Mouse (Mus musculus) frontal cortex, adult (tissue): ENCODE results near the gene Aqp5.

ENCODE experiments used
- ATAC-seq: cut with Nextera tagmentation; 2 replicates; pipeline ENCODE4 v1.9.2; 2017; ENCODE audit warnings: mild to moderate bottlenecking, moderate library complexity, mixed read lengths; ENCODE audit not compliant: low TSS enrichment

Gene Aqp5

GRCm38 (mm10) chr15:99590429-99591084 is at the start of gene Aqp5:
Gene Aqp5, plus strand, starts transcription at chr15:99590782.
- no peak for ATAC-seq

DNA sequence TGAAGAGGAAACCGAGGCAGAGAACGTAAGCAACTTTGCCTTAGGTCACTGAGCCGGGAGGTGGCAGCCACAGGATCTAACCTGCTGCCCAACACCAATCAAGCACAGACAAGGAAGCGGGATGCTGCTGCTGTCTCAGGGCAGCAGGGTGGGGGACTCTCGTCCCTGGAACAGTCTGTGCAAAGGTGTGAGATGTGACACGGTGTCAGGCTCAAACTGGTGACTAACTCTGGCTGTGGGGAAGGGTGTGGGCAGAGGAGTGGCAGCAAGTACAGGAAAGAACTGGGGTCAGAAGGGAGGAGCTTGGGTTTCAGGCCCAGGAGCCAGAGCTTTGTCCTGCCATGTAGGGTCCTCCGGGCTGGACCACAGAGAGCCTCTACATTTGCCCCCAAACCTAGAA is 46.5 kb upstream of the Aqp5 start:
- ATAC-seq, result no peak

- no peak for ATAC-seq
These were observed 44.0 kb upstream of the Aqp5 start for GRCm38 (mm10) chr15:99546596-99546995.

- ATAC-seq, result no peak
These were observed 42.9 kb upstream of the Aqp5 start for GRCm38 (mm10) chr15:99547732-99548131.

DNA sequence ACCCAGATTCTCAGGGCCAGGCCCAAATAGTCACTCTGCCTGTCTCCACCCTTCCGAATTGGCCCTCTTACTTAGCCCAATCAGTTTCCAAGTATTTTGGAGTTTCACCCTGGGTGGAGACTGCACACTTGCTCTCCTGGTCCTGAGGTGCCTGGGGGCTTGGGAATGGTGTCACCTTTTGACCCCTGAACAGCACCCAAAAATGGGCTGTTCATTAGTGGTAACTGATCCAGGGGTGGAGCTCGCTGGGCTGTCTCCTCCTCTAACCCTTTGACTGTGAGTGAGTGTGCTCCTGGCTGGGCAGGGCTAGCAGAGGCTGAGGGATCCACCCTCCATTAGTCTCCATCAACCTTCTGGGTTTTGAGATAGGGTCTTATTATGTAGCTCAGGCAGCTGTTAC is 40.7 kb upstream of the Aqp5 start:
- no peak for ATAC-seq

- ATAC-seq, result no peak
These were observed 36.8 kb upstream of the Aqp5 start for GRCm38 (mm10) chr15:99553767-99554166.

DNA sequence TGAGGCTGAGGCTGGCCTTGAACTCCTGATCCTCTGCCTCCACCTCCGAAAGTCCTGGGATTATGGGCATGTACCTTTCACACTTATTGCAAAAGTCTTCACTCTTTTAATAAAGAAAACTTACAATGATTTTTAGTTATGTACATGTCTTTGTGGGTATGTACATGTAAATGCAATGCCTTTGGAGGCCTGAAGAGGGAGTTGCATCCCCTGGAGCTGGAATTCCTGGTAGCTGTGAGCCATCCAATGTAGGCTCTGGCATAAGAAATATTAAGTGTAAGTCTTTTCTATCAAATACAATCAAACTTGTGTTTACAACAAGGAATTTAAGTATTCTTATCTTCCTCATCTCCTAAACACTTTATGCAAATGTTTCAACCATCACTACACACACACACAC is 31.6 kb upstream of the Aqp5 start:
- no peak for ATAC-seq

DNA sequence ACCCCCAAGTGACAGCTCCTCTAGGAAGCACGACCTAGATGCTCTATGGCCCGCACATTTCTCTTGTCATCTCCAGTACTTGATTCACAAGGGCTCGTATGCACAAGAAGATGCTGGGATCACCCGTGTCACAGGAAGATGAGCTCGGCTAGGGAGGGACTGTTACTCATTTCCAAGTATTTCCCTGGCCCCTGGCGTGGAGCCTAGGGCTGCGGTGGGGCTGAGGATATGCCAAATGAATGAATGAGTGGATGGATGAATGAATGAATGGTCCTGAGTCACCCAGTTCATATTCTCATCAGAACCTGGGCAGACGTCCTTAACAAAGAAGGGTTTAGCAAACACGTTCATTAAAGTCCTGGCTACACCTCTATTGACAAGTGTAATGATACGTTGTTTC is 30.3 kb upstream of the Aqp5 start:
- no peak for ATAC-seq

- no peak for ATAC-seq
These were observed 23.2 kb upstream of the Aqp5 start for GRCm38 (mm10) chr15:99567371-99567770.

- ATAC-seq, result no peak
These were observed 21.9 kb upstream of the Aqp5 start for GRCm38 (mm10) chr15:99568682-99569081.

DNA sequence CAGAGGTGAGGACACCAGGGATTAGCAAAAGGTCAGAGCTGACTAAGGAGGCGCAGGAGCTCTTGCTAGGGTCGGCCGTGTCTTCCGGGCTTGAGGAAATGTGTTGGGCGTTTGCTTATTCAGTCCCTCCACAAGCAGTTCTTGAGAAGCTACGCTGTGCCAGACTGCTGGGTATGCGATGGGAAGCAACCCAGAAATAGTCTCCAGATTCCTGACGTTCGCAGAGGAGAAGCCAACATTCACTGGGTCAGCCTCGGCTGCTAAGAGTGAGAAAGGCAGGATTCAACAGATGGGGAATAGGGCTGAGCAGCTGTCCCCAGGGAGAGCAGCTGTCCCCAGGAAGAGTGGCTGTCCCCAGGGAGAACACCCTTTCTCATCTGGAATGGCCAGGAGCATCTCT is 21.5 kb upstream of the Aqp5 start:
- peak; percentile 86 for ATAC-seq

DNA sequence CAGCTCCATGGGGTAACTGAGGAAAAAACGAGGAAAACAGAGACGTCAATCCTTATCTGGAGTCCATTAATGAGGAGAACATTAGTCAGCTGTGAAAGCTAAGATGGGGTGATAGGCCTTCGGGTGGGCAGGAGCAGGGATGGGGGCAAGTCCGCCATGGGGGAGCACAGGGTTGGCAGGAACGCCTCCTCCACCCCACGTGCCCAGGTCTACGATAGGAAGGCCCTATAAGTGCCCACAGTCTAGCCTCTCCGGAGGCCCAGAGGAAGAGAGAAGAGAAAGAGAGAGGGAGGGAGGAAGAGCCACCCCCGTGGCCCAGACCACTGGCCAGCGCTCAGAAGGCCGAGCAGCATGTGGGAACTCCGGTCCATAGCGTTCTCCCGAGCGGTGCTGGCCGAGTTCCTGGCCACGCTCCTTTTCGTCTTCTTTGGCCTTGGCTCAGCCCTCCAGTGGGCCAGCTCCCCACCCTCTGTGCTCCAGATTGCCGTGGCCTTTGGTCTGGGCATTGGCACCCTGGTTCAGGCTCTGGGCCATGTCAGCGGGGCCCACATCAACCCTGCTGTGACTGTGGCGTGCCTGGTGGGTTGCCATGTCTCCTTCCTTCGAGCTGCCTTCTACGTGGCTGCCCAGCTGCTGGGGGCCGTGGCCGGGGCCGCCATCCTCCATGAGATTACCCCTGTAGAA is 11.6 kb upstream of the Aqp5 start, which contains the start of gene Aqp2:
Aqp2 (plus strand) TSS at position 254 of the 684 bp plus-strand sequence.
- no peak for ATAC-seq

DNA sequence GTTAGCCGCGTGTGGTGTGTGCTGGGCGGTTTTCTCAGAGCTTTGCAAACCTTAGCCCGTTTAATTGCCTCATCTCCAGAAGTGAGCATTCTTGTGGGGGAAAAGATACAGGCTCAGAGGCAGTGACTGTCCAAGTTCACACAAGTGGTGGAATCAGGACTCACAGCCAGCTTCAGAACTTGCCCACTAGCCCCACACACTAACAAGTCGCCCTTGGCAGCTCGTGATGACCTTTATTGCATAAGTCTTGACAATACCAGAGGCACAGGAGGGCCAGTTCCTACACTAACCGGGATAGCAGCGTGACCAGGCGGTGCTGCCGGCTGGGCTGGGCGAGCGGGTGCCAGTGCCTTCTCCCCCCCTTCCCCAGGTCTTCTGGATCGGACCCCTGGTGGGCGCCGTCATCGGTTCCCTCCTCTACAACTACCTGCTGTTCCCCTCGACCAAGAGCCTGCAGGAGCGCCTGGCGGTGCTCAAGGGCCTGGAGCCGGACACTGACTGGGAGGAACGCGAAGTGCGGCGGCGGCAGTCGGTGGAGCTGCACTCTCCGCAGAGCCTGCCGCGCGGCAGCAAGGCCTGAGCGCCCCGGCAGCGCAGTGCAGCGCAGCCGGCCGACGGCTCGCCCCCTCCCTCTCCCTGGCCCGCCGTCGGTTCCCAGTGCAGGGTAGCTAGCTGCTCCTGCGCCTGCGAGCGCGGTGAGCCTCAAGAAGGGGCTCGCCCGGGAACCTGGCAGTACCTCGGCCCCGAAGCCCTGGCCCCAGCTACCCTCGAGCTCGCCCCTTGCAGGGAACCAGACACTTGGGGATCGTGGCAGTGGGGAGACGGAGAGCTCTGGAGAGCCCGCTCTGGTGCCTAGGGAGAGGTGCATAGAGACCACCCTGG is 6.9 kb upstream of the Aqp5 start:
- peak; percentile 73 for ATAC-seq

- ATAC-seq, result no peak
These were observed 6.0 kb upstream of the Aqp5 start for GRCm38 (mm10) chr15:99584407-99585202.

DNA sequence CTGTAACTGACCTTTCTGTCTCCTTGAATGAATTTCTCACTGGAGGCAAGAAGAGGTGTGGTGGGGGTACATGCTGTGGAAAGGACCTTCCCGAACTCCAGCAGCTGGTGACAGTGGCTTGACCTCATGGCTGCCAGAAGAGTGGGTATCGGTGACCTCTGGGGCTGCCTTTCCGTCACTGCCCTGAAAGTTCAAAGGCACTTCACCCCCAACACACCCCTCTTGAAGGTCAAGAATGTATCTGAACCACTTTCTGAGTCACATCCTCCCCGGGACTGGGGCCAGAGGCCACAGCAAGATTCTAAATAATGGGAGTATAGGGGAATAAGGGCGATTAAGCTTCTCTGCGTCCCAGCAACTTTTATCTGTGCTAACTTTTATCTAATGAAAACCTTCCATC is 4.8 kb upstream of the Aqp5 start:
- ATAC-seq, result no peak

GRCm38 (mm10) chr15:99586525-99586924 is 4.1 kb upstream of the Aqp5 start:
- no peak for ATAC-seq

- ATAC-seq, result no peak
These were observed 1.3 kb upstream of the Aqp5 start for GRCm38 (mm10) chr15:99589237-99589636.

DNA sequence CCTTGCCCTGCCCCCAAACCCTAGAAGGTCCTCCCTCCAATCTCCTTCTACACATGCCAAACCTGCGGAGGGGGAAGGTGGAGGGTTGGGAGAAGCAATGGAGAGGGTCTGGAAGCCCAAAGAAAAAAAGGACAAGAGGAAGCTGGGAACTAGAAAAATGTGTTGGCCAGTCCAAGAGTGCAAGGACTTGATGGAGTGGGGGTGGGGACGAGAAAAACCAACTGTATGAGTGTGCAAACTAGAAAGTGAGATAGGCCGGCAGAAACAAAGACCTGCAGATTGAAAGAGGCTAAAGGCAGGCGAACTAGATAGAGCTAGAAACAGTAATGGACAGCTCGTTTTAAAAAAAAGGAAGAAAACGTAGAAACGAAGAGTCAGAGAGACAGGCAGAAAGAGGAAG is 878 bp upstream of the Aqp5 start:
- ATAC-seq, result no peak

GRCm38 (mm10) chr15:99592177-99592576 is 1.6 kb downstream of the Aqp5 start:
- ATAC-seq, result no peak

DNA sequence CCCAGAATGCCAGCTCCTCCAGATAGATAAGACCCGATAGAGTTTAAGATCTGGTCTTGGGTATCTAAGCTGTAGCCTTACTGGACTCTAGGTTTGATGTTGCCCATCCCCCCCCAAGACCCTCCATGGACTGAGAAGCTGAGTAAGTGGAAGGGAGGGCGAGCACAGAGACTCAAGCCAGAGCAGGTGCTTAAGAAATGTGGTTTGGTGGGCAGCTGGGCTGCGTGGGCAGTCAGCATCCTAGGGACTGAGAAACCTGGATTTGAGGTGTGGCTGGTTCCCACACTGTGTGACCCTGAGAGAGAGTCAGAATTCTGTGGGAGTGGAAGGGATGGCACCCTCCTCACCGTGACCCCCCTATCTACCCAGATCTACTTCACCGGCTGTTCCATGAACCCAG is 2.3 kb downstream of the Aqp5 start:
- no peak for ATAC-seq

GRCm38 (mm10) chr15:99594951-99595350 is 4.4 kb downstream of the Aqp5 start:
- ATAC-seq, result no peak
